Mouse (Mus musculus): ENCODE results near the gene Wdfy3. TPM values are rescaled to one million over a fixed set of nuclear protein-coding genes. Genes with fewer than 3 reads are reported as not detected.
"Not testable (repeated sequence)": the region's sequence is repeated elsewhere in the genome, so short reads cannot be mapped to it uniquely, and the experiment has no call there.

Wdfy3 gene
- 26.2 and 26.3 TPM in 2 replicates for polyA plus RNA-seq (2015; fragmentation: Nextera tagmentation; extraction: Ambion mirVana)

- ATAC-seq (replicated peaks): peak; percentile 94
- Histone ChIP-seq H3K27ac (replicated peaks) (peak within 1 kb of the TSS; percentile 97), H3K9ac (replicated peaks) (peak within 1 kb of the TSS; percentile 96), H3K4me1 (peaks cover 56% of the 10 kb centered on the region), H3K9me3 (no peaks in the 10 kb centered on the region), H3K4me2 (replicated peaks) (peak within 1 kb of the TSS; percentile 59), H3K36me3 (no peaks in the 10 kb centered on the region), H3K4me3 (peak within 1 kb of the TSS; percentile 67), H3K27me3 (no peaks in the 10 kb centered on the region)
- WGBS: under 1% methylated on average over 56 of the region's 62 CpGs
Observed at GRCm38 (mm10) chr5:102069767-102070413, at the start of gene Wdfy3. Gene Wdfy3, minus strand, starts transcription at chr5:102069921.

- Histone ChIP-seq H3K4me2 (replicated peaks) (no peak overlapping the region), H3K4me1 (peaks cover 6% of the 10 kb centered on the region), H3K27me3 (no peaks in the 10 kb centered on the region), H3K27ac (replicated peaks) (no peak overlapping the region), H3K9me3 (no peaks in the 10 kb centered on the region), H3K9ac (replicated peaks) (no peak overlapping the region), H3K36me3 (no peaks in the 10 kb centered on the region), H3K4me3 (no peak overlapping the region)
- 64% methylated on average over 14 of the region's 14 CpGs for WGBS
- ATAC-seq (replicated peaks): no peak
Observed at GRCm38 (mm10) chr5:102113009-102113408, 43.3 kb upstream of the Wdfy3 start.

GRCm38 (mm10) chr5:102112034-102112433 is 42.3 kb upstream of the Wdfy3 start:
- H3K27me3 ChIP-seq: no peaks in the 10 kb centered on the region
- no peak overlapping the region for H3K9ac ChIP-seq (replicated peaks)
- peaks cover 6% of the 10 kb centered on the region for H3K4me1 ChIP-seq
- no peaks in the 10 kb centered on the region for H3K9me3 ChIP-seq
- H3K27ac ChIP-seq (replicated peaks): no peak overlapping the region
- 0 out of 2 replicates have a peak, but pooled peaks have one; percentile 47 for ATAC-seq (replicated peaks)
- H3K4me2 ChIP-seq (replicated peaks): no peak overlapping the region
- WGBS: 68% methylated on average over 7 of the region's 7 CpGs
- H3K36me3 ChIP-seq: no peaks in the 10 kb centered on the region
- no peak overlapping the region for H3K4me3 ChIP-seq

- Histone ChIP-seq H3K4me2 (replicated peaks) (no peak overlapping the region), H3K4me3 (no peak overlapping the region), H3K9me3 (no peaks in the 10 kb centered on the region), H3K27ac (replicated peaks) (peak overlapping the region; percentile 21; the same call in 1 of the 2 replicates), H3K27me3 (no peaks in the 10 kb centered on the region), H3K36me3 (no peaks in the 10 kb centered on the region), H3K4me1 (peaks cover 6% of the 10 kb centered on the region), H3K9ac (replicated peaks) (no peak overlapping the region)
- 56% methylated on average over 7 of the region's 7 CpGs for WGBS
- peak; percentile 38; the same call in 1 of the 2 replicates for ATAC-seq (replicated peaks)
Observed at GRCm38 (mm10) chr5:102110031-102110430, 40.3 kb upstream of the Wdfy3 start.

GRCm38 (mm10) chr5:102105919-102106318 is 36.2 kb upstream of the Wdfy3 start:
- H3K9me3 ChIP-seq: no peaks in the 10 kb centered on the region
- peaks cover 6% of the 10 kb centered on the region for H3K4me1 ChIP-seq
- ATAC-seq (replicated peaks): no peak
- 41% methylated on average over 3 of the region's 3 CpGs for WGBS
- no peak overlapping the region for H3K4me2 ChIP-seq (replicated peaks)
- H3K36me3 ChIP-seq: no peaks in the 10 kb centered on the region
- H3K4me3 ChIP-seq: no peak overlapping the region
- H3K9ac ChIP-seq (replicated peaks): no peak overlapping the region
- no peaks in the 10 kb centered on the region for H3K27me3 ChIP-seq
- H3K27ac ChIP-seq (replicated peaks): no peak overlapping the region

- H3K4me2 ChIP-seq (replicated peaks); H3K27ac ChIP-seq (replicated peaks); ATAC-seq (replicated peaks); H3K9me3 ChIP-seq; H3K9ac ChIP-seq (replicated peaks); H3K4me1 ChIP-seq; H3K4me3 ChIP-seq; H3K27me3 ChIP-seq; H3K36me3 ChIP-seq: not testable (repeated sequence)
- WGBS: 89% methylated on average over 1 of the region's 1 CpGs
Observed at GRCm38 (mm10) chr5:102101815-102102214, 32.1 kb upstream of the Wdfy3 start.

- Histone ChIP-seq H3K4me1 (no peaks in the 10 kb centered on the region), H3K4me2 (replicated peaks) (no peak overlapping the region), H3K27ac (replicated peaks) (no peak overlapping the region), H3K4me3 (no peak overlapping the region), H3K27me3 (no peaks in the 10 kb centered on the region), H3K9ac (replicated peaks) (no peak overlapping the region), H3K9me3 (0 out of 2 replicates have a peak, but pooled peaks cover 4% of the 10 kb centered on the region), H3K36me3 (no peaks in the 10 kb centered on the region)
- no peak for ATAC-seq (replicated peaks)
- 65% methylated on average over 21 of the region's 21 CpGs for WGBS
Observed at GRCm38 (mm10) chr5:102100246-102101241, 30.8 kb upstream of the Wdfy3 start.

- Histone ChIP-seq H3K36me3 (no peaks in the 10 kb centered on the region), H3K4me2 (replicated peaks) (no peak overlapping the region), H3K9ac (replicated peaks) (no peak overlapping the region), H3K4me1 (no peaks in the 10 kb centered on the region), H3K27ac (replicated peaks) (no peak overlapping the region), H3K27me3 (no peaks in the 10 kb centered on the region), H3K4me3 (no peak overlapping the region), H3K9me3 (0 out of 2 replicates have a peak, but pooled peaks cover 4% of the 10 kb centered on the region)
- ATAC-seq (replicated peaks): no peak
- 84% methylated on average over 4 of the region's 4 CpGs for WGBS
Observed at GRCm38 (mm10) chr5:102095576-102095975, 25.9 kb upstream of the Wdfy3 start.

- Histone ChIP-seq H3K9me3 (no peaks in the 10 kb centered on the region), H3K4me2 (replicated peaks) (no peak overlapping the region), H3K4me1 (no peaks in the 10 kb centered on the region), H3K9ac (replicated peaks) (no peak overlapping the region), H3K27ac (replicated peaks) (no peak overlapping the region), H3K36me3 (no peaks in the 10 kb centered on the region), H3K4me3 (no peak overlapping the region), H3K27me3 (no peaks in the 10 kb centered on the region)
- ATAC-seq (replicated peaks): no peak
- 78% methylated on average over 3 of the region's 3 CpGs for WGBS
Observed at GRCm38 (mm10) chr5:102090686-102091085, 21.0 kb upstream of the Wdfy3 start.

GRCm38 (mm10) chr5:102084737-102085705 is 15.3 kb upstream of the Wdfy3 start:
- Histone ChIP-seq H3K4me2 (replicated peaks) (no peak overlapping the region), H3K36me3 (no peaks in the 10 kb centered on the region), H3K4me1 (no peaks in the 10 kb centered on the region), H3K27ac (replicated peaks) (no peak overlapping the region), H3K9me3 (no peaks in the 10 kb centered on the region), H3K9ac (replicated peaks) (no peak overlapping the region), H3K27me3 (no peaks in the 10 kb centered on the region), H3K4me3 (no peak overlapping the region)
- 63% methylated on average over 18 of the region's 18 CpGs for WGBS
- ATAC-seq (replicated peaks): no peak

GRCm38 (mm10) chr5:102074086-102074485 is 4.4 kb upstream of the Wdfy3 start:
- WGBS: 0% methylated on average over 1 of the region's 1 CpGs
- no peak for ATAC-seq (replicated peaks)
- no peak overlapping the region for H3K9ac ChIP-seq (replicated peaks)

More at GRCm38 (mm10) chr5:102074086-102074485, 4.4 kb upstream of the Wdfy3 start:
- H3K36me3 ChIP-seq: no peaks in the 10 kb centered on the region
- no peak overlapping the region for H3K4me2 ChIP-seq (replicated peaks)
- peaks cover 29% of the 10 kb centered on the region for H3K4me1 ChIP-seq
- no peaks in the 10 kb centered on the region for H3K27me3 ChIP-seq
- no peak overlapping the region for H3K27ac ChIP-seq (replicated peaks)
- no peaks in the 10 kb centered on the region for H3K9me3 ChIP-seq
- no peak overlapping the region for H3K4me3 ChIP-seq

Data from forebrain, embryonic 15.5 days (tissue).